Mouse (Mus musculus): ENCODE results near the gene Isx. TPM values are rescaled to one million over a fixed set of nuclear protein-coding genes. Genes with fewer than 3 reads are reported as not detected.

Gene Isx
- polyA plus RNA-seq, 1 experiment from 2014 or later: not detected

GRCm38 (mm10) chr8:74910708-74911107 is 37.7 kb downstream of the Isx start:
- WGBS: 85% methylated on average over 1 of the region's 1 CpGs
- ATAC-seq: no peak

GRCm38 (mm10) chr8:74920691-74921421 is 47.9 kb downstream of the Isx start:
- no peak overlapping the region for H3K4me2 ChIP-seq (ENCODE audit: low read length)
- no peaks in the 10 kb centered on the region for H3K9me3 ChIP-seq (ENCODE audit: control insufficient read depth, low read length)
- H3K9ac ChIP-seq (ENCODE audit: low read depth, low read length): no peak overlapping the region
- no peak for ATAC-seq
- no peak overlapping the region for H3K4me3 ChIP-seq (ENCODE audit: low read length)
- no peaks in the 10 kb centered on the region for H3K4me1 ChIP-seq (ENCODE audit: control insufficient read depth, insufficient read depth, low read depth, low read length)
- H3K36me3 ChIP-seq (ENCODE audit: control insufficient read depth, insufficient read depth, low read length): no peaks in the 10 kb centered on the region
- 79% methylated on average over 8 of the region's 8 CpGs for WGBS
- no peaks in the 10 kb centered on the region for H3K27me3 ChIP-seq (replicated peaks; ENCODE audit: control insufficient read depth, insufficient read depth, low read length)
- H3K27ac ChIP-seq (ENCODE audit: low read depth, low read length): no peak overlapping the region

More at GRCm38 (mm10) chr8:74910708-74911107, 37.7 kb downstream of the Isx start:
- no peak overlapping the region for H3K4me2 ChIP-seq (ENCODE audit: low read length)
- no peaks in the 10 kb centered on the region for H3K9me3 ChIP-seq (ENCODE audit: control insufficient read depth, low read length)
- no peaks in the 10 kb centered on the region for H3K27me3 ChIP-seq (replicated peaks; ENCODE audit: control insufficient read depth, insufficient read depth, low read length)
- no peak overlapping the region for H3K9ac ChIP-seq (ENCODE audit: low read depth, low read length)
- H3K27ac ChIP-seq (ENCODE audit: low read depth, low read length): no peak overlapping the region
- no peaks in the 10 kb centered on the region for H3K36me3 ChIP-seq (ENCODE audit: control insufficient read depth, insufficient read depth, low read length)
- H3K4me1 ChIP-seq (ENCODE audit: control insufficient read depth, insufficient read depth, low read depth, low read length): no peaks in the 10 kb centered on the region
- no peak overlapping the region for H3K4me3 ChIP-seq (ENCODE audit: low read length)

GRCm38 (mm10) chr8:74921882-74922518 is 49.0 kb downstream of the Isx start:
- peak; percentile 68 for ATAC-seq
- H3K9ac ChIP-seq (ENCODE audit: low read depth, low read length): no peak overlapping the region
- H3K4me1 ChIP-seq (ENCODE audit: control insufficient read depth, insufficient read depth, low read depth, low read length): no peaks in the 10 kb centered on the region
- H3K4me2 ChIP-seq (ENCODE audit: low read length): no peak overlapping the region
- no peaks in the 10 kb centered on the region for H3K9me3 ChIP-seq (ENCODE audit: control insufficient read depth, low read length)
- no peaks in the 10 kb centered on the region for H3K27me3 ChIP-seq (replicated peaks; ENCODE audit: control insufficient read depth, insufficient read depth, low read length)
- 86% methylated on average over 4 of the region's 4 CpGs for WGBS
- no peak overlapping the region for H3K27ac ChIP-seq (ENCODE audit: low read depth, low read length)
- no peaks in the 10 kb centered on the region for H3K36me3 ChIP-seq (ENCODE audit: control insufficient read depth, insufficient read depth, low read length)
- no peak overlapping the region for H3K4me3 ChIP-seq (ENCODE audit: low read length)

GRCm38 (mm10) chr8:74927940-74928339 is 55.0 kb downstream of the Isx start:
- H3K36me3 ChIP-seq (ENCODE audit: control insufficient read depth, insufficient read depth, low read length): no peaks in the 10 kb centered on the region
- no peak overlapping the region for H3K27ac ChIP-seq (ENCODE audit: low read depth, low read length)
- no peaks in the 10 kb centered on the region for H3K9me3 ChIP-seq (ENCODE audit: control insufficient read depth, low read length)
- no peak overlapping the region for H3K4me2 ChIP-seq (ENCODE audit: low read length)
- H3K9ac ChIP-seq (ENCODE audit: low read depth, low read length): no peak overlapping the region
- no peak for ATAC-seq
- 36% methylated on average over 1 of the region's 1 CpGs for WGBS
- H3K4me1 ChIP-seq (ENCODE audit: control insufficient read depth, insufficient read depth, low read depth, low read length): no peaks in the 10 kb centered on the region
- no peak overlapping the region for H3K4me3 ChIP-seq (ENCODE audit: low read length)
- H3K27me3 ChIP-seq (replicated peaks; ENCODE audit: control insufficient read depth, insufficient read depth, low read length): no peaks in the 10 kb centered on the region

- H3K27me3 ChIP-seq (replicated peaks; ENCODE audit: control insufficient read depth, insufficient read depth, low read length): no peaks in the 10 kb centered on the region
Measured at GRCm38 (mm10) chr8:74930731-74931130, 57.8 kb downstream of the Isx start.

GRCm38 (mm10) chr8:74935308-74935707 is 62.3 kb downstream of the Isx start:
- H3K27ac ChIP-seq (ENCODE audit: low read depth, low read length): no peak overlapping the region
- no peak overlapping the region for H3K4me2 ChIP-seq (ENCODE audit: low read length)
- H3K9me3 ChIP-seq (ENCODE audit: control insufficient read depth, low read length): no peaks in the 10 kb centered on the region
- no peaks in the 10 kb centered on the region for H3K36me3 ChIP-seq (ENCODE audit: control insufficient read depth, insufficient read depth, low read length)
- no peak overlapping the region for H3K4me3 ChIP-seq (ENCODE audit: low read length)
- no peak overlapping the region for H3K9ac ChIP-seq (ENCODE audit: low read depth, low read length)
- peak; percentile 77 for ATAC-seq
- H3K4me1 ChIP-seq (ENCODE audit: control insufficient read depth, insufficient read depth, low read depth, low read length): no peaks in the 10 kb centered on the region
- H3K27me3 ChIP-seq (replicated peaks; ENCODE audit: control insufficient read depth, insufficient read depth, low read length): no peaks in the 10 kb centered on the region
- 19% methylated on average over 6 of the region's 6 CpGs for WGBS

More at GRCm38 (mm10) chr8:74930731-74931130, 57.8 kb downstream of the Isx start:
- no peak overlapping the region for H3K27ac ChIP-seq (ENCODE audit: low read depth, low read length)
- ATAC-seq: no peak
- no peak overlapping the region for H3K9ac ChIP-seq (ENCODE audit: low read depth, low read length)
- no peak overlapping the region for H3K4me2 ChIP-seq (ENCODE audit: low read length)
- 16% methylated on average over 3 of the region's 3 CpGs for WGBS
- no peaks in the 10 kb centered on the region for H3K36me3 ChIP-seq (ENCODE audit: control insufficient read depth, insufficient read depth, low read length)
- no peaks in the 10 kb centered on the region for H3K4me1 ChIP-seq (ENCODE audit: control insufficient read depth, insufficient read depth, low read depth, low read length)
- H3K9me3 ChIP-seq (ENCODE audit: control insufficient read depth, low read length): no peaks in the 10 kb centered on the region
- H3K4me3 ChIP-seq (ENCODE audit: low read length): no peak overlapping the region

- Histone ChIP-seq H3K27me3 (replicated peaks; ENCODE audit: control insufficient read depth, insufficient read depth, low read length) (no peaks in the 10 kb centered on the region), H3K9me3 (ENCODE audit: control insufficient read depth, low read length) (no peaks in the 10 kb centered on the region), H3K27ac (ENCODE audit: low read depth, low read length) (no peak overlapping the region), H3K4me3 (ENCODE audit: low read length) (no peak overlapping the region), H3K4me1 (ENCODE audit: control insufficient read depth, insufficient read depth, low read depth, low read length) (no peaks in the 10 kb centered on the region), H3K36me3 (ENCODE audit: control insufficient read depth, insufficient read depth, low read length) (no peaks in the 10 kb centered on the region), H3K9ac (ENCODE audit: low read depth, low read length) (no peak overlapping the region), H3K4me2 (ENCODE audit: low read length) (no peak overlapping the region)
- no peak for ATAC-seq
- WGBS: 89% methylated on average over 2 of the region's 2 CpGs
Measured at GRCm38 (mm10) chr8:74936656-74937055, 63.7 kb downstream of the Isx start.

- no peaks in the 10 kb centered on the region for H3K36me3 ChIP-seq (ENCODE audit: control insufficient read depth, insufficient read depth, low read length)
- no peak overlapping the region for H3K4me3 ChIP-seq (ENCODE audit: low read length)
- no peak overlapping the region for H3K4me2 ChIP-seq (ENCODE audit: low read length)
- H3K27me3 ChIP-seq (replicated peaks; ENCODE audit: control insufficient read depth, insufficient read depth, low read length): no peaks in the 10 kb centered on the region
- no peak overlapping the region for H3K9ac ChIP-seq (ENCODE audit: low read depth, low read length)
- 93% methylated on average over 3 of the region's 3 CpGs for WGBS
- no peak overlapping the region for H3K27ac ChIP-seq (ENCODE audit: low read depth, low read length)
- no peaks in the 10 kb centered on the region for H3K4me1 ChIP-seq (ENCODE audit: control insufficient read depth, insufficient read depth, low read depth, low read length)
- ATAC-seq: no peak
- no peaks in the 10 kb centered on the region for H3K9me3 ChIP-seq (ENCODE audit: control insufficient read depth, low read length)
Measured at GRCm38 (mm10) chr8:74942056-74942455, 69.1 kb downstream of the Isx start.

Measured in hindbrain, embryonic 16.5 days (tissue).